Mouse (Mus musculus) hindbrain, embryonic 11.5 days (tissue): ENCODE data around the gene Sos2. TPM values are rescaled to one million over a fixed set of nuclear protein-coding genes. Genes with fewer than 3 reads are reported as not detected.
"Not testable (repeated sequence)": the region's sequence is repeated elsewhere in the genome, so short reads cannot be mapped to it uniquely, and the experiment has no call there.

Experiments used
- ATAC-seq: fragments of 200-750 bp; cut with Nextera tagmentation; 2 replicates; pipeline ENCODE4 v1.8.0; 2017; ENCODE audit warnings: mild to moderate bottlenecking, moderate TSS enrichment, moderate library complexity; ENCODE audit not compliant: low FRiP score
- DNase-seq: peaks from one replicate; pipeline ENCODE4 v3.0.0-alpha.2; 2015; ENCODE audit warnings: low spot score
- H3K27ac ChIP-seq: fragments of 300-500 bp; sonication (generic); 2 replicates; pipeline ENCODE4 v1.5.1; 2014; ENCODE audit warnings: mild to moderate bottlenecking, low read depth, low read length
- H3K27me3 ChIP-seq: fragments of 300-500 bp; sonication (generic); 2 replicates; pipeline ENCODE4 v1.6.1; 2014; ENCODE audit warnings: mild to moderate bottlenecking, low read length, moderate library complexity, mixed read lengths; ENCODE audit not compliant: control insufficient read depth, insufficient read depth
- H3K36me3 ChIP-seq: fragments of 300-500 bp; sonication (generic); 2 replicates; pipeline ENCODE4 v1.6.1; 2014; ENCODE audit warnings: mild to moderate bottlenecking, low read length, moderate library complexity, mixed read lengths; ENCODE audit not compliant: control insufficient read depth, insufficient read depth
- H3K4me1 ChIP-seq: fragments of 300-500 bp; sonication (generic); replicated peaks from 2 replicates; pipeline ENCODE4 v1.6.1; 2014; ENCODE audit warnings: low read length, mixed read lengths; ENCODE audit not compliant: control insufficient read depth, insufficient read depth
- H3K4me2 ChIP-seq: fragments of 300-500 bp; sonication (generic); replicated peaks from 2 replicates; pipeline ENCODE4 v1.6.1; 2014; ENCODE audit warnings: mild to moderate bottlenecking, low read depth, low read length
- H3K4me3 ChIP-seq: fragments of 300-500 bp; sonication (generic); 2 replicates; pipeline ENCODE4 v1.5.1; 2014; ENCODE audit warnings: low read depth, low read length
- H3K9ac ChIP-seq: fragments of 300-500 bp; sonication (generic); 2 replicates; pipeline ENCODE4 v1.6.1; 2014; ENCODE audit warnings: low read depth, low read length
- H3K9me3 ChIP-seq: fragments of 300-500 bp; sonication (generic); 2 replicates; pipeline ENCODE4 v1.6.1; 2016; ENCODE audit warnings: low read length; ENCODE audit not compliant: control insufficient read depth
- WGBS: fragments of 180-500 bp; shearing (Covaris S2); extraction: QIAGEN DNeasy Blood & Tissue Kit; methylation state at CpG from one replicate; pipeline ENCODE4 v1.1.7; 2014; 5-methylcytosine and 5-hydroxymethylcytosine counted together
- polyA plus RNA-seq: library from polyadenylated mRNA; unstranded; fragments of >200 nt; fragmentation: Nextera tagmentation; extraction: Ambion mirVana; gene quantifications from 2 replicates; pipeline ENCODE4 v1.2.1, GENCODE M21; 2014

Gene Sos2
- polyA plus RNA-seq, 1 experiment from 2014 or later = 17.9 TPM

GRCm38 (mm10) chr12:69568266-69568665, 113.4 kb downstream of the Sos2 start:
- no peak overlapping the region for H3K4me2 ChIP-seq
- no peaks in the 10 kb centered on the region for H3K27me3 ChIP-seq
- H3K4me1 ChIP-seq = no peaks in the 10 kb centered on the region
- no peak overlapping the region for H3K27ac ChIP-seq
- DNase-seq (no peak), ATAC-seq (no peak)
- no peaks in the 10 kb centered on the region for H3K9me3 ChIP-seq
- H3K36me3 ChIP-seq = no peaks in the 10 kb centered on the region
- WGBS = 84% methylated on average over 3 of the region's 3 CpGs
- no peak overlapping the region for H3K9ac ChIP-seq
- no peak overlapping the region for H3K4me3 ChIP-seq

DNA sequence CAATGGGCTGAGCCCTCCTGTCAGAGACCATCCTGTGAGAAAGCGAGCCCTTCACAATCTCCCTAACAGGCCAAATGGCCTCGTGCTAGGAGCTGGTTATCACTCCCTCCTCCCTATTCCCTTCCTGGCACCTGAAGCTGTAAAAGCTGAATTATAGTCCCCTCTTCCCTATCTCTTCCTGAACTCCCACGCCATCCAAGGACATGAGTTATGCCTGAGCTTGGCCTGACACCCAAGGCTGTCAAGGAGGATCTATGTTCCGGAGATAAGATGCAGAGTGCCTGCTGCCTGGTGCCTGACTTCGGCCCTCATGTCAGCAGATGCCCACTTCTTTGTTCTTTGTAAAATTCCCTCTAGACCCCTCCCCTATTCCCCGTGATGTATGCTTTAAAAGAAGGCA, 120.6 kb downstream of the Sos2 start:
- not testable (repeated sequence) for ATAC-seq, DNase-seq, H3K9ac ChIP-seq, H3K4me3 ChIP-seq, H3K4me2 ChIP-seq, H3K9me3 ChIP-seq, H3K27ac ChIP-seq, H3K4me1 ChIP-seq, H3K27me3 ChIP-seq, H3K36me3 ChIP-seq
- 88% methylated on average over 6 of the region's 6 CpGs for whole genome bisulfite sequencing

DNA sequence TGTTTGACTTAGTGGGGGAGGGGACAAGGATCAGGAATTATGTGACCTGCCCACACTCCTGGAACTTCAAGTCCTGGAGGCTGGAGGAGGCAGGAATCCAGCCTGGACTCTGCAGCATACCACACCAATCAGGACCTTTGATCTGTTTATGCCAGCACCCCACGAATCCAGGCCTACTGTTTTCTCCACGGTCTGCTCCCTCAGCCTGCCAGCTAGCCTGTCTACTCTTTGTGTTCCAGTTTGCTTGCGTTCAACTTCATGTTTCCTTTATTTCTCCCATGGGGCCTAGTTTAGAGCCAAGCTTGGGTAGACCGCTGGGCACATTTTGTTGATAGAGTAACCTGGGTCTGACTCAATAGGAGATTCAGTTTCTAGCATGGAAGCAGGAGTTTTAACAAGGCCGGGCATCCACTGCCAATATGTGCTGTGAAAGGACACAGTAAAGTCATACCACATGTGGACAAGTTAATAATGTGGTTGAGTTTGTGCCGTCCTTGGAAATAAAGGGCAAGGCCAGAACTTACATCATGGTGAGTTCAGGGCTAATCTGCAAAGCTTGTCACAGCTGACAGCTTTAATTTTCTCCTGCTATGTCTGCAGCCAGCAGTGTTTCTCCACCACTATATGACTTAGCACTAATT, 125.3 kb downstream of the Sos2 start:
- Histone ChIP-seq H3K4me3 (no peak overlapping the region), H3K4me2 (no peak overlapping the region), H3K9ac (no peak overlapping the region), H3K9me3 (no peaks in the 10 kb centered on the region), H3K36me3 (no peaks in the 10 kb centered on the region), H3K27ac (no peak overlapping the region), H3K27me3 (no peaks in the 10 kb centered on the region), H3K4me1 (no peaks in the 10 kb centered on the region)
- 56% methylated on average over 6 of the region's 6 CpGs for WGBS
- ATAC-seq = no peak
- DNase-seq = no peak

- H3K9ac ChIP-seq = no peak overlapping the region
- H3K4me3 ChIP-seq = no peak overlapping the region
- no peak overlapping the region for H3K27ac ChIP-seq
- H3K9me3 ChIP-seq = no peaks in the 10 kb centered on the region
- DNase-seq (no peak), ATAC-seq (no peak)
- H3K4me2 ChIP-seq = no peak overlapping the region
- H3K4me1 ChIP-seq = no peaks in the 10 kb centered on the region
- no peaks in the 10 kb centered on the region for H3K27me3 ChIP-seq
- no peaks in the 10 kb centered on the region for H3K36me3 ChIP-seq
- WGBS = 84% methylated on average over 13 of the region's 13 CpGs
These were observed 136.0 kb downstream of the Sos2 start for GRCm38 (mm10) chr12:69545456-69546178.

DNA sequence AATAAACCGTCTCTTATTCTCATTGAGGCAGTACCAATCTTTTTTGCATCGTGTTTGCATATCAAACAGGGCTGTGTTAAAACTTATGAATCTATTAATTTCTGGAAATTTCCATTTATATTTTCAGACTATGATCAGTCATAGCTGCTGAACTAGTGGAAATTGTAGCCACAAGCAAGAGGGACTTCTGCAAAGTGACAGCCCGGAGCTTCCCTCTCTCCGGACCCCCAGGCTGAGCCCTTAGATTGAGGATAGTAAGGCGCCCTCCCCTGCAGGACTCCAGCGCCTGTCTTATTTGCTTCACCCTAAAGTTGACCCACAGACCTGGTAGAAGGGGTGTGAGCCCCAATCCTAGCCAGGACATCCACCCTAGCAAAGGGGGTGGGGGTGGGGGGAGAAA, 136.7 kb downstream of the Sos2 start:
- H3K4me3 ChIP-seq = no peak overlapping the region
- no peak for ATAC-seq
- no peaks in the 10 kb centered on the region for H3K9me3 ChIP-seq
- DNase-seq = no peak
- H3K27ac ChIP-seq = no peak overlapping the region
- 86% methylated on average over 6 of the region's 6 CpGs for WGBS
- H3K4me1 ChIP-seq = no peaks in the 10 kb centered on the region
- no peaks in the 10 kb centered on the region for H3K27me3 ChIP-seq
- H3K9ac ChIP-seq = no peak overlapping the region
- H3K36me3 ChIP-seq = no peaks in the 10 kb centered on the region
- H3K4me2 ChIP-seq = no peak overlapping the region

DNA sequence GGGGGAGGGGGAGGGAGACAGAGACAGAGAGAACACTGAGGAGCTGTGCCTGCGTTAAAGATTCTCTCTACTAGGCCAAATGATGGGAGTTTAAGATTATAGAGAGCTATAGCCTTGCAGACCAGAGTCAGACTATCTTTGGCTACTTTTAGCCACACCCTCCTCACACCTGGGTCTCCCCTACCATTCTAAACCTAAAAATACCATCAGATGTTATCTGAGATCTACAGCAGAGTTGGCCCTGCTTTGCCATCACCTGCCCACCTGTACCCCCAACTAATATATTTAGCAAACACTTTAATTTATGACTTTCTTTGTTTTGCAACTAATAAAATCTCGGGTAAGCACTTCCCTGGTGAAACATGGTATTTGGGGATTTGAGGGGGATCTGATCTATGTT, 137.1 kb downstream of the Sos2 start:
- DNase-seq = no peak
- Histone ChIP-seq H3K4me2 (no peak overlapping the region), H3K9me3 (no peaks in the 10 kb centered on the region), H3K4me3 (no peak overlapping the region), H3K36me3 (no peaks in the 10 kb centered on the region), H3K4me1 (no peaks in the 10 kb centered on the region), H3K27me3 (no peaks in the 10 kb centered on the region), H3K9ac (no peak overlapping the region), H3K27ac (no peak overlapping the region)
- WGBS = 52% methylated on average over 2 of the region's 2 CpGs
- ATAC-seq = no peak

DNA sequence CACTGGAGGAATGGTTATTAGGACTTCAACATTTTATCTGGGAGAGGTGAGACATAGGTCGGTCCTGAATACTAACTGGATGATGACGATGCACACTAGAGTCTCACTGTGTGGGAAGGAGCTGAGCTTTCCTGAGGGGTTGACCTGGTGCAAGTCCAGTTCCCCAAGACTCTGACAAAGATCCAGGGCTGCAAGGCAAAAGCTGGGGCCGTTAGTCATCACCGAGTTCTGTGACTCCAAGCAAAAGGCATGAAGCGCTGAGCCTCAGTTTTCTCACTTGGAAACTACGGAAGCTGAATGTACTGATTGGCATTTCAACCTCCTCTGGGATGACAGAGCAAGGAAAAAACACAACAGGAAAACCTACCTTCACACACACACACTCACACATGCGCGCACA, 139.3 kb downstream of the Sos2 start:
- no peaks in the 10 kb centered on the region for H3K36me3 ChIP-seq
- no peak overlapping the region for H3K4me2 ChIP-seq
- H3K27me3 ChIP-seq = no peaks in the 10 kb centered on the region
- no peaks in the 10 kb centered on the region for H3K4me1 ChIP-seq
- WGBS = 92% methylated on average over 8 of the region's 8 CpGs
- no peak for ATAC-seq
- no peak for DNase-seq
- H3K27ac ChIP-seq = no peak overlapping the region
- no peaks in the 10 kb centered on the region for H3K9me3 ChIP-seq
- H3K9ac ChIP-seq = no peak overlapping the region
- no peak overlapping the region for H3K4me3 ChIP-seq

DNA sequence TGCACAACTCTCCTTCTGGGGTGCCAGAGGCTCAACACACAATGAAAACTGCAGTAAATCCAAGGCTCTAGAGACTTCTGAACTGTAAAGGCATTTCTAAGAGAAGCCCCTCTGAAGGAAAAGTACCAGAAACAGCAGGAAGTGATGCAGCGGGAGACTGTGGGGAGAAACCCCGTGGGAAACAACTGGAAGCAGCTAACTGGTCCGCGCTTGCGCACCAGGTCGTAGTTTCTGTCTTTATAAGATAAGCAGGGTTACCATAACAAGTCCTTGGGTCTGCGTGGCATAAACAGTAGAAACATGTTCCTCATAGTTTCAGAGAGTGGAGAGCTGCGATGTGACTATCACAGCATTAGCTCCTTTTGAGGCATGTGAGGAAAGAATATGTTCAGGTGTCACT, 140.0 kb downstream of the Sos2 start:
- H3K27ac ChIP-seq = no peak overlapping the region
- no peaks in the 10 kb centered on the region for H3K36me3 ChIP-seq
- H3K9me3 ChIP-seq = no peaks in the 10 kb centered on the region
- no peak overlapping the region for H3K4me3 ChIP-seq
- DNase-seq = no peak
- no peak for ATAC-seq
- 83% methylated on average over 8 of the region's 8 CpGs for WGBS
- no peak overlapping the region for H3K9ac ChIP-seq
- no peaks in the 10 kb centered on the region for H3K27me3 ChIP-seq
- no peak overlapping the region for H3K4me2 ChIP-seq
- no peaks in the 10 kb centered on the region for H3K4me1 ChIP-seq

DNA sequence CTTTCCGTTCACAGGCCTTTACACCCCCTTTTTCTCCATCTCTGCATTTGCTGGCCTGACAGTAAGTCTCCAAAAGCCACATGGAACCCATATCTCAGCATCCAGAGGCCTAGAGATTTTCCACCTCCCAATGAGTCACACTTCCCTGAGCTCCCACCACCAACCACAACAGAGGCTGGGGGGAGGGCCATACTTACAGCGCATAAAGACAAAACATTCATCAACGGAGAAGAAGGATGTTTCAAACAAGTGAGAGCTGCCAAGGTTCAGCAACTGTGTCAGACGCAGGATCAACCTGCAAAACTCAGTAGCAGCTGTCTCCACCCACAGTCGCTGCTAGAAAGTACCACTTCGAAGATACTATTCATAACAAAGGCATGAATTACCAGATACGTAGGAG, 142.3 kb downstream of the Sos2 start:
- WGBS = 75% methylated on average over 7 of the region's 7 CpGs
- Histone ChIP-seq H3K27ac (0 out of 2 replicates have a peak overlapping the region, but pooled peaks have one; percentile 13), H3K9ac (no peak overlapping the region), H3K9me3 (no peaks in the 10 kb centered on the region), H3K4me3 (no peak overlapping the region), H3K4me2 (no peak overlapping the region), H3K27me3 (no peaks in the 10 kb centered on the region), H3K36me3 (no peaks in the 10 kb centered on the region), H3K4me1 (no peaks in the 10 kb centered on the region)
- ATAC-seq (no peak), DNase-seq (no peak)
